Mouse (Mus musculus): ENCODE data around the gene Tulp2.

DNA sequence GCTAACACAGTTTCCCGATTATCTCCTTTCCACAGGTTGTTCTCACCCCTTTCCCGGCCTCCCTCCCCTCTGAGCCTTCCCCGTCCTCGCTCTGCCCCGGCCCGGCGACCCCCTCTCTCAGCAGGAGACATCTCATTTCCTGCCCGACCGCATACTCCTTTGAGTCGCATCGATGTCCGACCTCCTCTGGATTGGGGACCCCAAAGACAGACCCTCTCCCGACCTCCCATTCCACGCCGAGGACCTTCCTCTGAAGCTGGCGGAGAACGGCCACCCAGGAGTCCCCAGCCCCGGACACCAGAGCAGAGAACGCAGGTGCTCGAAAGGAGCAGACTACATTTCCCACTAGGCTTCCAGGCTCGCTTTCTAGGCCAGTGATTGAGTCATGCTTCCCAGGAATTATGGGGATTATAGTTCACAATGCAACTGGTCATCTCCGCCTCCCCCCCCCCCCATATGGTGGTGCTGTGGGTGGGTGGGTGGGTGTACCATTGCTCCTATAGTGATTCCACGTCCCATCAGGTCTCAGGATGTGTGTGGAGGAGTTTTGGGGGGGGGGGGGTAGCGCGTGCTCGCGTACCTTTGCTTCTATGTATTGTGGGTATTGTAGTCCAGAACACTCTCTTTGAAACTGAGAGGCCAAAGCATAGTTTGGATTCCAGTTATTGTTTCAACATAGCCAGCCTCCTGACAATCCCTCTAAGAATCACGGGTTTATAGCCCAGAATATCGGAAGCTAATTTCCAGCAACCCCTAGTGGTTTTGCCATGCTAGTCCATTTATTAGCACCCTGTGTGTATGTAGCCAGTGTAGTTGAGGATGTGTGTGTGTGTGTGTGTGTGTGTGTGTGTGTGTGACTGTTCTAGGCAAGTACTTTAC is 56.7 kb downstream of the Tulp2 start:
- no peak for TF ChIP-seq CTCF (IDR thresholded peaks at IDR 0.05; ENCODE audit: insufficient read depth, low read length)
- TF ChIP-seq POLR2A (IDR thresholded peaks at IDR 0.05; ENCODE audit: borderline replicate concordance, extremely low read depth, low read depth, low read length): no peak
